Mouse (Mus musculus) intestine, embryonic 14.5 days (tissue): ENCODE data around the gene Noxa1. TPM values are rescaled to one million over a fixed set of nuclear protein-coding genes. Genes with fewer than 3 reads are reported as not detected.

ENCODE experiments used
- ATAC-seq: fragments of 200-750 bp; cut with Nextera tagmentation; replicated peaks from 2 replicates; pipeline ENCODE4 v1.8.0; 2017; ENCODE audit warnings: low read depth, moderate number of reproducible peaks, moderate TSS enrichment, moderate library complexity; ENCODE audit not compliant: low FRiP score, low TSS enrichment
- DNase-seq: peaks from one replicate; pipeline ENCODE4 v3.0.0-alpha.2; 2018; ENCODE audit warnings: low spot score
- H3K27ac ChIP-seq: fragments of 300-500 bp; sonication (generic); 2 replicates; pipeline ENCODE4 v1.5.1; 2014; ENCODE audit warnings: low read depth, mild to moderate bottlenecking, control low read depth
- H3K27me3 ChIP-seq: fragments of 300-500 bp; sonication (generic); replicated peaks from 2 replicates; pipeline ENCODE4 v1.6.1; 2014; ENCODE audit warnings: low read length, control low read depth; ENCODE audit not compliant: control insufficient read depth, insufficient read depth
- H3K36me3 ChIP-seq: fragments of 300-500 bp; sonication (generic); 2 replicates; pipeline ENCODE4 v1.6.1; 2014; ENCODE audit warnings: low read length, control low read depth; ENCODE audit not compliant: control insufficient read depth, insufficient read depth
- H3K4me1 ChIP-seq: fragments of 300-500 bp; sonication (generic); replicated peaks from 2 replicates; pipeline ENCODE4 v1.6.1; 2014; ENCODE audit warnings: low read length, control low read depth, mixed read lengths; ENCODE audit not compliant: control insufficient read depth, insufficient read depth
- H3K4me2 ChIP-seq: fragments of 300-500 bp; sonication (generic); 2 replicates; pipeline ENCODE4 v1.6.1; 2014; ENCODE audit warnings: low read length
- H3K4me3 ChIP-seq: fragments of 300-500 bp; sonication (generic); 2 replicates; pipeline ENCODE4 v1.5.1; 2014; ENCODE audit warnings: low read depth, low read length, control low read depth, mixed read lengths
- H3K9ac ChIP-seq: fragments of 300-500 bp; sonication (generic); 2 replicates; pipeline ENCODE4 v1.6.1; 2014; ENCODE audit warnings: mild to moderate bottlenecking, low read length
- H3K9me3 ChIP-seq: fragments of 300-500 bp; sonication (generic); 2 replicates; pipeline ENCODE4 v1.6.1; 2016; ENCODE audit warnings: low read length, control low read depth; ENCODE audit not compliant: control insufficient read depth
- WGBS: fragments of 180-500 bp; shearing (Covaris S2); extraction: QIAGEN DNeasy Blood & Tissue Kit; methylation state at CpG from one replicate; pipeline ENCODE4 v1.1.7; 2014; 5-methylcytosine and 5-hydroxymethylcytosine counted together
- polyA plus RNA-seq: library from polyadenylated mRNA; unstranded; fragments of >200 nt; fragmentation: Nextera tagmentation; extraction: Ambion mirVana; gene quantifications from 2 replicates; pipeline ENCODE4 v1.2.1, GENCODE M21; 2014

The Noxa1 gene
- polyA plus RNA-seq, 1 experiment from 2014 or later = 5.7 TPM

- ATAC-seq (no peak), DNase-seq (no peak)
- 86% methylated on average over 6 of the region's 6 CpGs for WGBS
- H3K4me3 ChIP-seq = no peak overlapping the region
- no peak overlapping the region for H3K27ac ChIP-seq
- no peak overlapping the region for H3K9ac ChIP-seq
- H3K4me2 ChIP-seq = no peak overlapping the region
- H3K4me1 ChIP-seq = peaks cover 15% of the 10 kb centered on the region; the same call in 1 of the 2 replicates
- H3K27me3 ChIP-seq = no peaks in the 10 kb centered on the region
- H3K36me3 ChIP-seq = no peaks in the 10 kb centered on the region
- no peaks in the 10 kb centered on the region for H3K9me3 ChIP-seq
These were observed 30.2 kb upstream of the Noxa1 start for GRCm38 (mm10) chr2:25125146-25125545.

GRCm38 (mm10) chr2:25124411-25124810 lies 29.5 kb upstream of the Noxa1 start:
- Histone ChIP-seq H3K27ac (no peak overlapping the region), H3K4me1 (peaks cover 15% of the 10 kb centered on the region; the same call in 1 of the 2 replicates), H3K9ac (no peak overlapping the region), H3K27me3 (no peaks in the 10 kb centered on the region), H3K4me3 (no peak overlapping the region), H3K4me2 (no peak overlapping the region), H3K36me3 (no peaks in the 10 kb centered on the region), H3K9me3 (no peaks in the 10 kb centered on the region)
- 55% methylated on average over 3 of the region's 3 CpGs for WGBS
- DNase-seq (no peak), ATAC-seq (no peak)

GRCm38 (mm10) chr2:25123527-25123926 lies 28.6 kb upstream of the Noxa1 start:
- DNase-seq (no peak), ATAC-seq (no peak)
- Histone ChIP-seq H3K36me3 (no peaks in the 10 kb centered on the region), H3K4me2 (no peak overlapping the region), H3K4me3 (no peak overlapping the region), H3K9me3 (no peaks in the 10 kb centered on the region), H3K27me3 (no peaks in the 10 kb centered on the region), H3K4me1 (peaks cover 15% of the 10 kb centered on the region; the same call in 1 of the 2 replicates), H3K27ac (no peak overlapping the region), H3K9ac (no peak overlapping the region)
- WGBS = 68% methylated on average over 5 of the region's 5 CpGs

DNA sequence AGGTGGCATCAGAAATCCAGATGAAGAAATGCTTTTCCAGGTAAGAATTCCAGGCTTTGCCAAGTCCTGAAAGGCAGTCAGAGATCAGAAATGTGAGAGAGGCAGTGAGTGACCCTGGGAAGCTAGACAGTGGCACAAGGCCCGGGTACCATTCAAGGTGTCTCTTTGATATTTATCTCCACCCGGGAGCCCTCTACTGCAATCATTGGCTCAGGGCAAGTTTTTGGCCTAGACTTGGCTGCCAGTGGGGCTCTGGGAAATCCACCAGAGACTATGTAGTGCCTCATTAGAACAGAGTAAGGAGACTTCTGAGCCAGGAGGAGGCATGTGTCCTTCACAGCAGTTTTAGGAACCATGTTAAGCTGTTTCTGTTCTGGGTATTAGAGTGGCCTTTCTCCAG lies 27.7 kb upstream of the Noxa1 start:
- no peak for ATAC-seq

GRCm38 (mm10) chr2:25120963-25121362 lies 26.0 kb upstream of the Noxa1 start:
- Histone ChIP-seq H3K27ac (no peak overlapping the region), H3K4me1 (0 out of 2 replicates have a peak, but pooled peaks cover 7% of the 10 kb centered on the region), H3K36me3 (no peaks in the 10 kb centered on the region), H3K27me3 (no peaks in the 10 kb centered on the region), H3K9ac (no peak overlapping the region), H3K4me2 (no peak overlapping the region), H3K9me3 (no peaks in the 10 kb centered on the region), H3K4me3 (no peak overlapping the region)
- WGBS = 80% methylated on average over 7 of the region's 7 CpGs
- DNase-seq (no peak), ATAC-seq (no peak)

More for the DNA sequence above, 27.7 kb upstream of the Noxa1 start:
- H3K9me3 ChIP-seq = no peaks in the 10 kb centered on the region
- H3K4me3 ChIP-seq = no peak overlapping the region
- no peak for DNase-seq
- peaks cover 15% of the 10 kb centered on the region; the same call in 1 of the 2 replicates for H3K4me1 ChIP-seq
- no peak overlapping the region for H3K27ac ChIP-seq
- no peak overlapping the region for H3K4me2 ChIP-seq
- WGBS = 66% methylated on average over 2 of the region's 2 CpGs
- H3K36me3 ChIP-seq = no peaks in the 10 kb centered on the region
- H3K27me3 ChIP-seq = no peaks in the 10 kb centered on the region
- H3K9ac ChIP-seq = no peak overlapping the region

GRCm38 (mm10) chr2:25115442-25115841 lies 20.5 kb upstream of the Noxa1 start:
- Histone ChIP-seq H3K36me3 (no peaks in the 10 kb centered on the region), H3K27ac (no peak overlapping the region), H3K4me1 (no peaks in the 10 kb centered on the region), H3K27me3 (no peaks in the 10 kb centered on the region), H3K4me2 (no peak overlapping the region), H3K9me3 (no peaks in the 10 kb centered on the region), H3K4me3 (no peak overlapping the region), H3K9ac (no peak overlapping the region)
- no peak for ATAC-seq
- WGBS = 70% methylated on average over 2 of the region's 2 CpGs
- no peak for DNase-seq

DNA sequence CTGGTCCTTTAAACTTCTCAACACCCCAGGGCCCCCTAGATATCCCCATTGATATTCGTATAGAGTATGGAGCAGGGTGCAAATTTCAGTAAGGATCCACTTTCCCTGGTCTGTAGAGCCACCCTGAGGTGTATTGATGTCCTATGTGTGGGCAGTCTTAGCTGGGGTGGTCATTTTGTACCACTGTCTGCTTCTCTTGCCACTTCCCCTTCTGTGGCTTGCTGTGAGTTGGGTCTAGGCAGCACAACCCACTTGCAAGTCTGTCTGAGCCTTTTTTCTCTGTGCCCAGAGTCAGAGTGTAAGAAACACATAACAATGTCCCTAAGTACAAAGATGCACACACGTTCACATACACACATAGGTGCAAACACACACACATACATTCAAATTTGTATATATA lies 19.4 kb upstream of the Noxa1 start:
- no peak overlapping the region for H3K4me2 ChIP-seq
- H3K27me3 ChIP-seq = no peaks in the 10 kb centered on the region
- no peaks in the 10 kb centered on the region for H3K9me3 ChIP-seq
- H3K9ac ChIP-seq = no peak overlapping the region
- DNase-seq = no peak
- H3K27ac ChIP-seq = no peak overlapping the region
- 80% methylated on average over 2 of the region's 2 CpGs for WGBS
- no peak overlapping the region for H3K4me3 ChIP-seq
- ATAC-seq = no peak
- H3K36me3 ChIP-seq = no peaks in the 10 kb centered on the region
- H3K4me1 ChIP-seq = no peaks in the 10 kb centered on the region

GRCm38 (mm10) chr2:25111184-25111791 lies 16.3 kb upstream of the Noxa1 start:
- no peaks in the 10 kb centered on the region for H3K36me3 ChIP-seq
- no peaks in the 10 kb centered on the region for H3K9me3 ChIP-seq
- DNase-seq (no peak), ATAC-seq (no peak)
- H3K27ac ChIP-seq = peak overlapping the region; percentile 14
- 60% methylated on average over 9 of the region's 9 CpGs for WGBS
- no peak overlapping the region for H3K9ac ChIP-seq
- H3K4me1 ChIP-seq = no peaks in the 10 kb centered on the region
- no peak overlapping the region for H3K4me3 ChIP-seq
- H3K4me2 ChIP-seq = no peak overlapping the region
- no peaks in the 10 kb centered on the region for H3K27me3 ChIP-seq

- no peaks in the 10 kb centered on the region for H3K36me3 ChIP-seq
- no peak overlapping the region for H3K9ac ChIP-seq
- H3K27me3 ChIP-seq = no peaks in the 10 kb centered on the region
- no peak for DNase-seq
- no peaks in the 10 kb centered on the region for H3K4me1 ChIP-seq
- H3K9me3 ChIP-seq = no peaks in the 10 kb centered on the region
- H3K4me2 ChIP-seq = no peak overlapping the region
- ATAC-seq = no peak
- peak overlapping the region; percentile 11; the same call in 1 of the 2 replicates for H3K27ac ChIP-seq
- H3K4me3 ChIP-seq = no peak overlapping the region
These were observed 15.7 kb upstream of the Noxa1 start for GRCm38 (mm10) chr2:25110505-25111183.
